8 mouse cellular contexts compared by ENCODE assay signal in the genomic region with DNA sequence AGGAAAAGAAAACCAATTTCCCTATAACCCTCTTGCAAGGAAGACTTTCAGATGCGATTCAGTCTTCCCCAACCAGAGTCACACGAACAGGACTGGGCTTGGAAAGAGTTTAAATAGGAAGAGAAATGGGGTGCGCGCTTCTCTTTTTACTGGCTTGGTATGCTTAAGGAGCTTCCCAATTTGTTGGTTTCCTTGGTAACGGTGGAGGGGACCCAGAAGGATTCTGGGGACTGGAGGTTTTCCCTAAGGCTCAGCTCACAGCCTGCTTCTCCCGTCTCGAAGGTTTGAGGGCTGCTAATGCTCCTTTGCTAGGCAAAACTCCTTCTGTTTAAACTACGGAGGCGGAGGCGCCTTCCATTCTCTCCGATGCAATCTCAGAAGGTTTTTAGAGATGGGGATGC. TPM values are rescaled to one million over a fixed set of nuclear protein-coding genes. Genes with fewer than 3 reads are reported as not detected.
DNase-seq lines count a peak whose midpoint lies in the region; ATAC-seq and TF ChIP-seq lines count a peak whose summit lies in the region.

No protein-coding gene starts in this region.

- TF ChIP-seq CTCF in kidney, postnatal 0 days (IDR thresholded peaks at IDR 0.05; ENCODE audit: low read depth), result no peak

- no peak overlapping the region for H3K4me3 ChIP-seq in kidney, postnatal 0 days (replicated peaks; ENCODE audit: low read depth, low read length)
- H3K4me3 ChIP-seq in limb, embryonic 10.5 days, result peak overlapping the region; percentile 43

- H3K4me1 ChIP-seq in kidney, postnatal 0 days (replicated peaks; ENCODE audit: insufficient read depth, low read length), result no peaks in the 10 kb centered on the region
- peaks cover 13% of the 10 kb centered on the region for H3K4me1 ChIP-seq in limb, embryonic 10.5 days

- ATAC-seq in kidney, postnatal 0 days (replicated peaks; ENCODE audit: low FRiP score, low read depth), result no peak
- no peak for ATAC-seq in megakaryocyte-erythroid progenitor cell, adult 5-6 weeks (replicated peaks; ENCODE audit: low FRiP score, low TSS enrichment, poor library complexity, severe bottlenecking)
- ATAC-seq in megakaryocyte, adult 5-6 weeks (ENCODE audit: poor library complexity, severe bottlenecking), result no peak
- ATAC-seq in erythroblast, adult 5-6 weeks (replicated peaks; ENCODE audit: low FRiP score, poor library complexity, severe bottlenecking), result no peak

- no peak overlapping the region for H3K27ac ChIP-seq in kidney, postnatal 0 days
- H3K27ac ChIP-seq in limb, embryonic 10.5 days, result no peak overlapping the region

- peak overlapping the region; percentile 37 for H3K4me2 ChIP-seq in kidney, postnatal 0 days (ENCODE audit: low read length)

- H3K36me3 ChIP-seq in kidney, postnatal 0 days (ENCODE audit: insufficient read depth, low read length), result no peaks in the 10 kb centered on the region
- no peaks in the 10 kb centered on the region for H3K36me3 ChIP-seq in limb, embryonic 10.5 days

- H3K9ac ChIP-seq in kidney, postnatal 0 days (ENCODE audit: low read depth, low read length), result no peak overlapping the region

- DNase-seq in kidney, postnatal 0 days (ENCODE audit: low spot score), result no peak
- no peak for DNase-seq in kidney, postnatal 14 days
- DNase-seq in frontal cortex, postnatal 14 days (ENCODE audit: low spot score in 2 of 2), result peak; percentile 55 to 62
- DNase-seq in limb, embryonic 10.5 days (ENCODE audit: low spot score), result no peak
- peak; percentile 44 for DNase-seq in right cerebral cortex, postnatal 4 days

- H3K9me3 ChIP-seq in kidney, postnatal 0 days (replicated peaks; ENCODE audit: low read length), result no peaks in the 10 kb centered on the region
- H3K9me3 ChIP-seq in limb, embryonic 10.5 days (replicated peaks), result no peaks in the 10 kb centered on the region

- H3K27me3 ChIP-seq in kidney, postnatal 0 days (ENCODE audit: insufficient read depth, low read length), result 0 out of 2 replicates have a peak, but pooled peaks cover 3% of the 10 kb centered on the region
- peaks cover 68% of the 10 kb centered on the region for H3K27me3 ChIP-seq in limb, embryonic 10.5 days (ENCODE audit: low read depth, poor library complexity, severe bottlenecking)

- WGBS in kidney, postnatal 0 days, result 10% methylated on average over 11 of the region's 11 CpGs
- 6% methylated on average over 11 of the region's 11 CpGs for WGBS in limb, embryonic 10.5 days

RNA-seq across cellular contexts. Expression of a gene that starts 41.7 kb away (rescaled TPM):
- polyA plus RNA-seq in kidney, postnatal 0 days (2015; fragmentation: Nextera tagmentation; extraction: Ambion mirVana), result 8.9 and 9.3 TPM in 2 replicates
- polyA plus RNA-seq in limb, embryonic 10.5 days (2016; fragmentation: Nextera tagmentation; extraction: Ambion mirVana), result 0.11 and 0.19 TPM in 2 replicates
- not detected in 2 replicates for total RNA-seq in megakaryocyte-erythroid progenitor cell, adult 5-6 weeks (2014; fragmentation: Nextera tagmentation)
- total RNA-seq in megakaryocyte-erythroid progenitor cell, adult 5-6 weeks (2017), result not detected in 2 replicates
- total RNA-seq in megakaryocyte, adult 5-6 weeks (2015), result not detected in 2 replicates
- not detected in 2 replicates for total RNA-seq in megakaryocyte, adult 5-6 weeks (2017)
- not detected in 2 replicates for total RNA-seq in erythroblast, adult 5-6 weeks (2015; ENCODE audit: low replicate concordance)
- total RNA-seq in erythroblast, adult 5-6 weeks (2017; ENCODE audit: low replicate concordance), result not detected in 2 replicates

Comparison
In these comparisons a context has a peak if more than half of its experiments do, and no peak if none do; other contexts are left out.
1. DNase-seq: peak in frontal cortex, postnatal 14 days (2 of 2) and right cerebral cortex, postnatal 4 days (single experiment); none in kidney, postnatal 0 days (single experiment), kidney, postnatal 14 days (single experiment) and limb, embryonic 10.5 days (single experiment).